Mouse (Mus musculus) liver, adult 2 months (tissue): Measurements from ENCODE around the gene Timp3.

ENCODE experiments used
- CTCF ChIP-seq: fragments of 200-500 bp; IDR thresholded peaks from 2 replicates; pipeline ENCODE4 v1.5.1; 2011; ENCODE audit warnings: low read depth, low read length, control low read depth
- POLR2A ChIP-seq: fragments of 200-500 bp; IDR thresholded peaks from 2 replicates; pipeline ENCODE4 v1.6.1; 2011; ENCODE audit warnings: low read length, control low read depth; ENCODE audit not compliant: insufficient read depth; ENCODE audit errors: extremely low read depth

DNA sequence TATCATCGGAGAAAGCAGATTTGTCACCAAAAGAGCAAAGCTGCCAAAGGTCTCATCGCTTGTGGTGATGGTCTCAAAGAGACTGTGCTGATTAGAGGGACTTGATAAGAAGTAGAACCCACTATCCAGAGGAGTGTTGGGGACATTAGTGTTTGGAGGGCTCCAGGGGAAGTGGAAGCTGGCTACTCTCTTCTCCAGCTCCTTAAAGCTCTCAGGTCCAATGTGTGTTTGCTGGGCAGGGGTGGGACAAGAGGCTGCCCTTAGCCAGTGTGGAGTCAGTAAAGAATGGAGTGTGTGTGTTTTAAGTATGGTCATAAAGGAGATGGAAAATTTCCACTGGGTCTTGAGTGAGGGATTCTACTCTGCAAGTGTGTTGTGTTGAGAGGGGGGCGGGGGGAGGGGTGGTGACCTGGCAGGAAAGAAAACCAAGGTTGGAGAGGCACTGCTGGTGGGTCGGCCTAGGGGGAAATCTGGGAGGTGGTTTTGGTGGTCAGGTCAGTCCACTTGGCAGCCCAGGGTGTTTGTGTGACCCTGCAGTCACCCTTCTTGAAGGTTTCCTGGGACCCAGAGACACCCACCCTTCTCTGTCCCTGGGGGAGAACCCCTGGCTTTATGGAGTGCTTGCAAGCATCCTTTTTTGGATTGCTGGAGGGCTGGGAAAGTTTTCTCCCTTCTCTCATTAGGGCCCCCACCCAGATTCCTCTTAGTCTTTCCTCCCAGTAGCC, 1.6 kb downstream of the Timp3 start:
- no peak for TF ChIP-seq CTCF
- no peak for TF ChIP-seq POLR2A
